In genomic region chr6:8353461-8353860, GRCm38 (mm10) we compare ENCODE assay signal across 14 mouse cellular contexts.
DNase-seq lines count a peak whose midpoint lies in the region; ATAC-seq and TF ChIP-seq lines count a peak whose summit lies in the region.
"Had no signal": no experiment of that assay in that cellular context is flagged by ENCODE, and none has a peak within 500 bp of the region (broad histone marks: within the 10 kb centered on the region; RNA-seq: fewer than 3 reads in every experiment).

No protein-coding gene starts in this region.

- TF ChIP-seq POLR2A in cortical plate, adult 2 months (IDR thresholded peaks at IDR 0.05; ENCODE audit: extremely low read depth, insufficient read depth, low read length): no peak

- no peak for ATAC-seq in limb, embryonic 11.5 days (ENCODE audit: insufficient number of reproducible peaks, low FRiP score, low TSS enrichment, low read depth)
- no peak for ATAC-seq in limb, embryonic 13.5 days (ENCODE audit: low FRiP score, low read depth)
- no peak for ATAC-seq in neural tube, embryonic 15.5 days (ENCODE audit: low FRiP score)
- ATAC-seq: CD4-positive, CD25-positive, alpha-beta regulatory T cell, adult 4 months; liver, postnatal 0 days had no signal

- H3K27ac ChIP-seq in limb, embryonic 11.5 days (replicated peaks; ENCODE audit: low read depth, low read length): 0 out of 2 replicates have a peak overlapping the region, but pooled peaks have one; percentile 8
- no peak overlapping the region for H3K27ac ChIP-seq in limb, embryonic 10.5 days
- H3K27ac ChIP-seq in cortical plate, adult 2 months (ENCODE audit: insufficient read depth, low read length): peak overlapping the region; percentile 49
- peak overlapping the region; percentile 33 for H3K27ac ChIP-seq in limb, embryonic 13.5 days
- no peak overlapping the region for H3K27ac ChIP-seq in neural tube, embryonic 15.5 days (replicated peaks)
- H3K27ac ChIP-seq: macrophage had no signal

- TF ChIP-seq CTCF in cortical plate, adult 2 months (IDR thresholded peaks at IDR 0.05; ENCODE audit: extremely low read depth, insufficient read depth, low read length): no peak

- WGBS in limb, embryonic 11.5 days: 85% methylated on average over 4 of the region's 4 CpGs
- WGBS in limb, embryonic 10.5 days: 88% methylated on average over 4 of the region's 4 CpGs
- WGBS in limb, embryonic 13.5 days: 60% methylated on average over 4 of the region's 4 CpGs
- 28% methylated on average over 4 of the region's 4 CpGs for WGBS in neural tube, embryonic 15.5 days

- H3K36me3 ChIP-seq in limb, embryonic 11.5 days (ENCODE audit: control insufficient read depth, insufficient read depth, low read length): no peaks in the 10 kb centered on the region
- no peaks in the 10 kb centered on the region for H3K36me3 ChIP-seq in limb, embryonic 10.5 days
- H3K36me3 ChIP-seq in limb, embryonic 13.5 days: no peaks in the 10 kb centered on the region
- no peaks in the 10 kb centered on the region for H3K36me3 ChIP-seq in neural tube, embryonic 15.5 days

- no peaks in the 10 kb centered on the region for H3K9me3 ChIP-seq in limb, embryonic 11.5 days (ENCODE audit: control insufficient read depth, low read length)
- no peaks in the 10 kb centered on the region for H3K9me3 ChIP-seq in limb, embryonic 10.5 days (replicated peaks)
- no peaks in the 10 kb centered on the region for H3K9me3 ChIP-seq in limb, embryonic 13.5 days
- no peaks in the 10 kb centered on the region for H3K9me3 ChIP-seq in neural tube, embryonic 15.5 days (replicated peaks)

- no peaks in the 10 kb centered on the region for H3K4me1 ChIP-seq in limb, embryonic 11.5 days (ENCODE audit: control insufficient read depth, insufficient read depth, low read length)
- peaks cover 8% of the 10 kb centered on the region; the same call in 1 of the 2 replicates for H3K4me1 ChIP-seq in limb, embryonic 10.5 days
- H3K4me1 ChIP-seq in cortical plate, adult 2 months (ENCODE audit: control insufficient read depth, insufficient read depth, low read length): peaks cover 6% of the 10 kb centered on the region
- peaks cover 51% of the 10 kb centered on the region for H3K4me1 ChIP-seq in limb, embryonic 13.5 days
- peaks cover 27% of the 10 kb centered on the region for H3K4me1 ChIP-seq in neural tube, embryonic 15.5 days

- no peak overlapping the region for H3K4me2 ChIP-seq in limb, embryonic 11.5 days (ENCODE audit: low read depth, severe bottlenecking)
- no peak overlapping the region; the same call in 1 of the 2 replicates for H3K4me2 ChIP-seq in limb, embryonic 13.5 days (replicated peaks)
- peak overlapping the region; percentile 48; the same call in 1 of the 2 replicates for H3K4me2 ChIP-seq in neural tube, embryonic 15.5 days

- no peak overlapping the region for H3K9ac ChIP-seq in limb, embryonic 11.5 days (ENCODE audit: low read length)
- H3K9ac ChIP-seq in limb, embryonic 13.5 days: no peak overlapping the region
- H3K9ac ChIP-seq in neural tube, embryonic 15.5 days (replicated peaks): no peak overlapping the region
- H3K9ac ChIP-seq: liver, postnatal 0 days had no signal

- H3K4me3 ChIP-seq in limb, embryonic 11.5 days (ENCODE audit: low read depth, low read length): no peak overlapping the region
- H3K4me3 ChIP-seq in limb, embryonic 10.5 days: no peak overlapping the region
- H3K4me3 ChIP-seq in cortical plate, adult 2 months (ENCODE audit: insufficient read depth, low read length): no peak overlapping the region
- no peak overlapping the region for H3K4me3 ChIP-seq in limb, embryonic 13.5 days
- H3K4me3 ChIP-seq in neural tube, embryonic 15.5 days (replicated peaks): no peak overlapping the region
- H3K4me3 ChIP-seq: erythroblast, embryonic 14.5 days had no signal

- H3K27me3 ChIP-seq in limb, embryonic 11.5 days (ENCODE audit: control insufficient read depth, insufficient read depth, low read length): no peaks in the 10 kb centered on the region
- no peaks in the 10 kb centered on the region for H3K27me3 ChIP-seq in limb, embryonic 10.5 days (ENCODE audit: low read depth, poor library complexity, severe bottlenecking)
- no peaks in the 10 kb centered on the region for H3K27me3 ChIP-seq in limb, embryonic 13.5 days
- H3K27me3 ChIP-seq in neural tube, embryonic 15.5 days (replicated peaks): no peaks in the 10 kb centered on the region

- DNase-seq in limb, embryonic 11.5 days (ENCODE audit: low spot score): no peak
- no peak for DNase-seq in limb, embryonic 10.5 days (ENCODE audit: low spot score)
- no peak for DNase-seq in testis, postnatal 14 days (ENCODE audit: low spot score)
- no peak for DNase-seq in kidney, postnatal 4 days
- DNase-seq: adrenal gland, adult 8-10 months; heart, postnatal 36 days; liver, postnatal 0 days; thymus, postnatal 14 days had no signal

Comparison
In these comparisons a context has a peak if more than half of its experiments do, and no peak if none do; other contexts are left out.
1. H3K27ac ChIP-seq: peak in limb, embryonic 11.5 days (single experiment), cortical plate, adult 2 months (single experiment) and limb, embryonic 13.5 days (single experiment); none in limb, embryonic 10.5 days (single experiment) and neural tube, embryonic 15.5 days (single experiment).